Mouse (Mus musculus) CH12.LX (cell line): ENCODE data around the gene Dnah7c. TPM values are rescaled to one million over a fixed set of nuclear protein-coding genes. Genes with fewer than 3 reads are reported as not detected.
A peak's percentile ranks its signal among the peaks of the same experiment; 100 is the strongest.

Experiments
- DNase-seq: peaks from one replicate; pipeline ENCODE4 v3.0.0-alpha.2; 2013; ENCODE audit errors: extremely low read depth
- H3K27ac ChIP-seq: 2 replicates; pipeline ENCODE4 v1.5.1; 2012; ENCODE audit warnings: low read depth, mild to moderate bottlenecking, control low read depth, moderate library complexity; ENCODE audit not compliant: insufficient read depth
- H3K27me3 ChIP-seq: replicated peaks from 2 replicates; pipeline ENCODE3; 2012; ENCODE audit warnings: inconsistent platforms
- H3K36me3 ChIP-seq, 2 experiments: replicated peaks in 1 of 2; 2 replicates each; pipeline versions ENCODE3 to v1.6.1; 2012; ENCODE audit warnings: inconsistent platforms in 1 of 2, low read length in 1 of 2, mild to moderate bottlenecking in 1 of 2, mixed read lengths in 1 of 2, moderate library complexity in 1 of 2; ENCODE audit not compliant: control insufficient read depth in 1 of 2, insufficient read depth in 1 of 2
- H3K4me1 ChIP-seq, 2 experiments: 2 replicates each; pipeline ENCODE4 v1.6.1; 2012; ENCODE audit warnings: inconsistent platforms in 1 of 2, moderate library complexity in 1 of 2; ENCODE audit not compliant: insufficient read depth in 2 of 2, control insufficient read depth in 1 of 2
- H3K4me2 ChIP-seq: 2 replicates; pipeline ENCODE4 v1.6.1; 2012; ENCODE audit warnings: low read depth, mild to moderate bottlenecking, control low read depth; ENCODE audit not compliant: poor library complexity, insufficient read depth, severe bottlenecking
- H3K4me3 ChIP-seq, 3 experiments: fragments of 150-350 bp in 1 of 3; sonication (generic) in 1 of 3; replicated peaks in 1 of 3; 2 replicates each; pipeline versions ENCODE3 to v1.5.1; 2011 to 2012; ENCODE audit warnings: low read depth in 2 of 3, low read length in 2 of 3, mild to moderate bottlenecking in 2 of 3, moderate library complexity in 2 of 3, control low read depth in 1 of 3, improper control_type of control experiment in 1 of 3, inconsistent platforms in 1 of 3, mixed read lengths in 1 of 3; ENCODE audit not compliant: poor library complexity in 1 of 3
- H3K79me2 ChIP-seq: replicated peaks from 2 replicates; pipeline ENCODE4 v1.6.1; 2012; ENCODE audit warnings: mild to moderate bottlenecking, moderate library complexity; ENCODE audit not compliant: control insufficient read depth, poor library complexity, insufficient read depth, severe bottlenecking; ENCODE audit errors: extremely low read depth
- H3K9ac ChIP-seq: 2 replicates; pipeline ENCODE4 v1.6.1; 2012; ENCODE audit warnings: low read depth, mild to moderate bottlenecking, control low read depth, moderate library complexity; ENCODE audit not compliant: insufficient read depth
- H3K9me3 ChIP-seq: replicated peaks from 2 replicates; pipeline ENCODE3; 2012; ENCODE audit warnings: low read length, inconsistent platforms, mixed read lengths
- BHLHE40 ChIP-seq: IDR thresholded peaks from 2 replicates; pipeline ENCODE4 v1.6.1; 2011; ENCODE audit warnings: mild to moderate bottlenecking, low read depth, low read length, improper control_type of control experiment
- HCFC1 ChIP-seq: IDR thresholded peaks from 2 replicates; pipeline ENCODE4 v1.6.1; 2012; ENCODE audit warnings: low read depth, mild to moderate bottlenecking, inconsistent platforms, low read length, improper control_type of control experiment
- JUN ChIP-seq: IDR thresholded peaks from 2 replicates; pipeline ENCODE4 v1.6.1; 2011; ENCODE audit warnings: low read depth, mild to moderate bottlenecking, low read length, improper control_type of control experiment, moderate library complexity; ENCODE audit not compliant: insufficient read depth
- JUND ChIP-seq: conservative IDR thresholded peaks from 2 replicates; pipeline ENCODE4 v1.6.1; 2011; ENCODE audit warnings: low read depth, low read length, improper control_type of control experiment
- MAFK ChIP-seq: IDR thresholded peaks from 2 replicates; pipeline ENCODE4 v1.6.1; 2011; ENCODE audit warnings: low read length, improper control_type of control experiment; ENCODE audit not compliant: insufficient replicate concordance
- MXI1 ChIP-seq: IDR thresholded peaks from 2 replicates; pipeline ENCODE4 v1.6.1; 2011; ENCODE audit warnings: mild to moderate bottlenecking, low read depth, low read length, improper control_type of control experiment
- MYC ChIP-seq: IDR thresholded peaks from 2 replicates; pipeline ENCODE4 v1.6.1; 2011; ENCODE audit warnings: low read depth, mild to moderate bottlenecking, improper control_type of control experiment, low read length
- NELFE ChIP-seq: IDR thresholded peaks from 2 replicates; pipeline ENCODE4 v1.6.1; 2011; ENCODE audit warnings: low read depth, low read length, improper control_type of control experiment
- PAX5 ChIP-seq: IDR thresholded peaks from 2 replicates; pipeline ENCODE4 v1.6.1; 2012; ENCODE audit warnings: low read length, inconsistent platforms, mixed read lengths
- POLR2A ChIP-seq: IDR thresholded peaks from 2 replicates; pipeline ENCODE4 v1.6.1; 2011; ENCODE audit warnings: low read depth, mild to moderate bottlenecking, improper control_type of control experiment, low read length
- POLR2AphosphoS2 ChIP-seq: IDR thresholded peaks from 2 replicates; pipeline ENCODE4 v1.6.1; 2011; ENCODE audit warnings: low read depth, low read length, improper control_type of control experiment
- SIN3A ChIP-seq: IDR thresholded peaks from 2 replicates; pipeline ENCODE4 v1.6.1; 2012; ENCODE audit warnings: low read length, improper control_type of control experiment, inconsistent platforms
- TCF12 ChIP-seq: IDR thresholded peaks from 2 replicates; pipeline ENCODE4 v1.6.1; 2014; ENCODE audit warnings: low read depth, mild to moderate bottlenecking, inconsistent platforms, low read length, improper control_type of control experiment
- UBTF ChIP-seq: IDR thresholded peaks from 2 replicates; pipeline ENCODE4 v1.6.1; 2012; ENCODE audit warnings: low read depth, mild to moderate bottlenecking, inconsistent platforms, low read length, improper control_type of control experiment, moderate library complexity
- USF1 ChIP-seq: IDR thresholded peaks from 2 replicates; pipeline ENCODE4 v1.6.1; 2014; ENCODE audit warnings: low read depth, mild to moderate bottlenecking, inconsistent platforms, low read length, improper control_type of control experiment
- USF2 ChIP-seq: conservative IDR thresholded peaks from 2 replicates; pipeline ENCODE4 v1.6.1; 2011; ENCODE audit warnings: low read depth, low read length, improper control_type of control experiment
- ZMIZ1 ChIP-seq: IDR thresholded peaks from 2 replicates; pipeline ENCODE4 v1.6.1; 2012; ENCODE audit warnings: low read depth, mild to moderate bottlenecking, inconsistent platforms, low read length, improper control_type of control experiment
- ZNF384 ChIP-seq: IDR thresholded peaks from 2 replicates; pipeline ENCODE4 v1.6.1; 2012; ENCODE audit warnings: low read depth, low read length, improper control_type of control experiment, inconsistent platforms
- dilution Hi-C: fragments of 300-500 bp; cut with MboI; formaldehyde crosslinking; loops from 2 replicates; pipeline ENCODE4 v1.14.3; 2020; ENCODE audit warnings: low sequenced_read_pairs; ENCODE audit not compliant: extremely low pct_unique_long_range_greater_than_20kb, extremely low pct_ligation_motif_present
- in situ Hi-C: fragments of 300-500 bp; cut with MboI; formaldehyde crosslinking; loops from 3 replicates; pipeline ENCODE4 v1.14.3; 2019; ENCODE audit warnings: low sequenced_read_pairs, low pct_ligation_motif_present, low pct_unique_long_range_greater_than_20kb, mixed read lengths
- polyA plus RNA-seq: library from polyadenylated mRNA; unstranded; fragments of >175 nt; gene quantifications from 2 replicates; pipeline ENCODE4 v1.2.1, GENCODE M21; 2012; ENCODE audit warnings: low read depth; ENCODE audit not compliant: insufficient read length
- total RNA-seq, 2 experiments: library from RNA; depleted of rRNA; stranded (reverse); fragments of 300-350 nt in 1 of 2; fragments of >200 nt in 1 of 2; gene quantifications; 2 replicates each; pipeline ENCODE4 v1.2.3; 2012 to 2014

Dnah7c gene
- total and polyA plus RNA-seq, 3 experiments = not detected

DNA sequence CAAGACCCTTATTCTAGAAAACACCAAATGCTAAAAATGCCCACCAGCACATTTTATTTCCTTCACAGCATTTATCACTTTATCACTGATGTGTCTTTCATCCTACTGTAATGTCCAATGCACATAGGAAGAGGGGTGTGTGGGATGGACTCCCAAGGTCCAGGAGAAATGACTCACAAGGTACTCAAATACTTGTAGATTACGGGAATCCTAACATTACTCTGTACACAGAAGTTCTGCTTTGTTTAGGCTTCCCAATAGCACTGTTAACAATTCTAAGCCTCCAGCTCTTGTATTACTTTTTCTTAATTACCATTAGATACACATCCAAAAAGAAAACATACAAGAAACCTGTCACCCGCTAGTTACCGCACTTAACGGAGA is 426.8 kb downstream of the Dnah7c start:
- peak overlapping the region; percentile 83; the same call in 1 of the 2 replicates for H3K27ac ChIP-seq
- no peaks in the 10 kb centered on the region for H3K9me3 ChIP-seq
- no peaks in the 10 kb centered on the region for H3K27me3 ChIP-seq
- H3K4me3 ChIP-seq = peak overlapping the region; percentile 79 to 90 (median 87)
- H3K4me2 ChIP-seq = peak overlapping the region; percentile 63; the same call in 1 of the 2 replicates
- in situ Hi-C loops (loop anchor here (10.0 kb wide), 1 partner anchor 73 kb away; no protein-coding TSS in a partner anchor), dilution Hi-C loops (no loop called here)
- DNase-seq = no peak
- peak overlapping the region; percentile 93 for H3K9ac ChIP-seq
- TF ChIP-seq POLR2AphosphoS2 (0 out of 2 replicates have a peak, but pooled peaks have one; percentile 46), JUND (no peak)
- peaks cover 5% of the 10 kb centered on the region; the same call in 1 of the 2 replicates for H3K79me2 ChIP-seq
- H3K4me1 ChIP-seq = peaks cover 3 to 32% of the 10 kb centered on the region in 2 experiments; a peak in 3 of 4 replicates
- no peaks in the 10 kb centered on the region for H3K36me3 ChIP-seq

DNA sequence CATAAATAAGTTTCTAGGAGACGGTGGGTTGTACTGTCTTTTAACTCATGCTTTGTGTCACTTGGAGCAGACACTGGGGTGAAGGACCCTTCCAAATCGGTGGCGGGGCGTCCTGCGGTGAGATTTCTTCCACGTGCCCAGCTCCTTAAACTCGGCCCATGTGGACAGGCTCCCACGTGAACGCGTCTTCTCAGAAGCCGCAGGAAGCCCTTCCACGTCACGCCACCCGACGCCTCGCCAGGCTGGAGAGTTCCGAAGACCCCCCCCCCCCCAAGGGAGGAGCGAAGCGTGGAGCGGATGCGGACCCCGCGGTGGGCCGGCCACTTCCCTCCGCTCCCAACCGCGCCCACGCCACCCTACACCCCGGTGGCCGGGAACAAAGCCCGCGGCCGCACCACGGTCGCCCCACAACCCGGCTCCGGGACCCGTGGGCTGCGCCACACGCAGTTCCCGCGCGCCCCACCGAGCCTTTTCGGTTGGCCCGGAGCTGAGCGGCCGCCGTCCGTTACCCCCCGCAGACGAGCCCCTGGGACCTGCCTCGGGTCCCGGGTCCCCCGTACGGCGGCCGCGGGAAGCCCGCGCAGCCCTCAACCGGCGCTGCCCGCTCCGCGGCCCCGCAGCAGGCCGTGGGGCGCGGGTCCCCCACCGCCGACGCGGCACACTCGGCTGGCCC is 427.3 kb downstream of the Dnah7c start:
- TF ChIP-seq ZNF384 = no peak
- peak; percentile 87 for TF ChIP-seq SIN3A
- TF ChIP-seq MYC = peak; percentile 97; the same call in 1 of the 2 replicates
- peak; percentile 70 for TF ChIP-seq NELFE
- peak; percentile 82 for TF ChIP-seq UBTF
- peak; percentile 91 for TF ChIP-seq ZMIZ1
- TF ChIP-seq MAFK = no peak
- peak; percentile 27; the same call in 1 of the 2 replicates for TF ChIP-seq HCFC1
- TF ChIP-seq JUN = no peak
- no peak for TF ChIP-seq PAX5
- TF ChIP-seq USF2 = no peak; the same call in 1 of the 2 replicates
- TF ChIP-seq USF1 = no peak
- no peak; the same call in 1 of the 2 replicates for TF ChIP-seq POLR2A
- TF ChIP-seq TCF12 = peak; percentile 68; the same call in 1 of the 2 replicates
- peak; percentile 98 for TF ChIP-seq POLR2AphosphoS2
- peak; percentile 89; the same call in 1 of the 2 replicates for TF ChIP-seq MXI1
- peak; percentile 86 for TF ChIP-seq BHLHE40
- dilution Hi-C loops = no loop called here

More for the DNA sequence above, 427.3 kb downstream of the Dnah7c start:
- no peaks in the 10 kb centered on the region for H3K27me3 ChIP-seq
- H3K9ac ChIP-seq = peak overlapping the region; percentile 93
- no peaks in the 10 kb centered on the region for H3K36me3 ChIP-seq
- in situ Hi-C loops = loop anchor here (10.0 kb wide), 1 partner anchor 72 kb away; no protein-coding TSS in a partner anchor
- H3K4me2 ChIP-seq = peak overlapping the region; percentile 63; the same call in 1 of the 2 replicates
- H3K4me3 ChIP-seq = peak overlapping the region; percentile 79 to 90 (median 87)
- H3K79me2 ChIP-seq = peaks cover 5% of the 10 kb centered on the region; the same call in 1 of the 2 replicates
- peak; percentile 71 for DNase-seq
- H3K9me3 ChIP-seq = no peaks in the 10 kb centered on the region
- peak overlapping the region; percentile 83 for H3K27ac ChIP-seq
- peaks cover 3 to 37% of the 10 kb centered on the region in 2 experiments; a peak in 3 of 4 replicates for H3K4me1 ChIP-seq
